In the genomic region with DNA sequence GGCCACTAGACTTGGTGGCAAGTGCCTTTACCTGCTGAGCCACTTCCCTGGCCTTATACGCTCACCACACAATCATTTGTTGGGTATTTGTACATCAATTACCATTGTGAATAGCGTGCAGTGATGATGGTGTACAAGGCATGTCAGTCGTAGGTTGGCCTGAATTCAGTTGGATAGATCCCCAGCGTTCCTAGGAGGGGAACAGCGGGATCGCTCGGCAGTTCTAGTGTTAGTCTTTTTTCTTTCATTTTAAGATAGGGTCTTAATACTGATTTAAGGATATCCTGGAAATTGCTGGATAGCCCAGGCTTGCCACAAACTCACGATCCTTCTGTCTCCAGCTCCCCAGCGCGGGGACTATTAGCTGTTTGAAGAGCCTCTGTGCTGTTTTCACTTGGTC, we compare ENCODE assay signal across 28 mouse cellular contexts.
"Had no signal": no experiment of that assay in that cellular context is flagged by ENCODE, and none has a peak within 500 bp of the region (broad histone marks: within the 10 kb centered on the region; RNA-seq: fewer than 3 reads in every experiment).

No protein-coding gene starts in this region.

- H3K4me3 ChIP-seq: embryonic facial prominence, embryonic 10.5 days; embryonic facial prominence, embryonic 12.5 days; embryonic facial prominence, embryonic 13.5 days; embryonic facial prominence, embryonic 15.5 days; erythroblast, embryonic 14.5 days; forebrain, embryonic 10.5 days; forebrain, embryonic 12.5 days; forebrain, embryonic 13.5 days; forebrain, embryonic 15.5 days; gastrocnemius, adult 2 months; heart, adult 2 months had no signal

- H3K27me3 ChIP-seq: embryonic facial prominence, embryonic 12.5 days; embryonic facial prominence, embryonic 13.5 days; embryonic facial prominence, embryonic 15.5 days; forebrain, embryonic 12.5 days; forebrain, embryonic 13.5 days; forebrain, embryonic 15.5 days had no signal

- H3K4me2 ChIP-seq: embryonic facial prominence, embryonic 12.5 days; embryonic facial prominence, embryonic 13.5 days; embryonic facial prominence, embryonic 15.5 days; forebrain, embryonic 12.5 days; forebrain, embryonic 13.5 days; forebrain, embryonic 15.5 days had no signal

- H3K36me3 ChIP-seq: embryonic facial prominence, embryonic 10.5 days; embryonic facial prominence, embryonic 12.5 days; embryonic facial prominence, embryonic 13.5 days; embryonic facial prominence, embryonic 15.5 days; forebrain, embryonic 10.5 days; forebrain, embryonic 12.5 days; forebrain, embryonic 15.5 days had no signal

- DNase-seq: cerebellum, adult 2 months; cerebellum, adult 8-10 months; cerebellum, adult 9-10 months; cerebellum, adult 9-11 months; cerebellum, postnatal 10 days; cerebellum, postnatal 14 days; cerebellum, postnatal 25 days; cerebellum, postnatal 36 days; embryo, embryonic 11 days; forebrain, postnatal 0 days; gastrocnemius, adult 2 months; gastrocnemius, postnatal 10 days; gastrocnemius, postnatal 14 days; gastrocnemius, postnatal 25 days; gastrocnemius, postnatal 36 days; heart, adult 18-20 months; heart, adult 2 months had no signal

- H3K9ac ChIP-seq: embryonic facial prominence, embryonic 12.5 days; embryonic facial prominence, embryonic 13.5 days; embryonic facial prominence, embryonic 15.5 days; forebrain, embryonic 12.5 days; forebrain, embryonic 13.5 days; forebrain, embryonic 15.5 days; forebrain, postnatal 0 days had no signal

- H3K27ac ChIP-seq: embryonic facial prominence, embryonic 10.5 days; embryonic facial prominence, embryonic 12.5 days; embryonic facial prominence, embryonic 13.5 days; embryonic facial prominence, embryonic 15.5 days; forebrain, embryonic 10.5 days; forebrain, embryonic 12.5 days; forebrain, embryonic 13.5 days; forebrain, embryonic 15.5 days; gastrocnemius, adult 2 months; heart, adult 2 months had no signal

- ATAC-seq: forebrain, embryonic 13.5 days; forebrain, embryonic 14.5 days; forebrain, embryonic 15.5 days; forebrain, embryonic 16.5 days; forebrain, postnatal 0 days had no signal

- H3K9me3 ChIP-seq: embryonic facial prominence, embryonic 10.5 days; embryonic facial prominence, embryonic 12.5 days; embryonic facial prominence, embryonic 13.5 days; embryonic facial prominence, embryonic 15.5 days; forebrain, embryonic 10.5 days; forebrain, embryonic 12.5 days; forebrain, embryonic 13.5 days; forebrain, embryonic 15.5 days had no signal
